Mouse (Mus musculus) liver, embryonic 14.5 days (tissue): Measurements from ENCODE around the gene Ankrd65.

Experiments used
- CTCF ChIP-seq: IDR thresholded peaks from 2 replicates; pipeline ENCODE4 v1.5.1; 2016; ENCODE audit warnings: antibody characterized with exemption, low read depth, control low read depth
- EP300 ChIP-seq: IDR thresholded peaks from 2 replicates; pipeline ENCODE4 v1.6.1; 2016; ENCODE audit warnings: antibody characterized with exemption, low read depth

- TF ChIP-seq CTCF = no peak
- no peak for TF ChIP-seq EP300
Observed at GRCm38 (mm10) chr4:155791240-155791933, 1.1 kb downstream of the Ankrd65 start.
